Mouse (Mus musculus): ENCODE data around the gene Hes6. TPM values are rescaled to one million over a fixed set of nuclear protein-coding genes. Genes with fewer than 3 reads are reported as not detected.

The Hes6 gene
- total RNA-seq, 2 experiments from 2014 or later: 255 to 373 TPM

- DNase-seq (ENCODE audit: low spot score in 2 of 2): no peak
Measured at GRCm38 (mm10) chr1:91442350-91442990, 28.6 kb upstream of the Hes6 start.

DNA sequence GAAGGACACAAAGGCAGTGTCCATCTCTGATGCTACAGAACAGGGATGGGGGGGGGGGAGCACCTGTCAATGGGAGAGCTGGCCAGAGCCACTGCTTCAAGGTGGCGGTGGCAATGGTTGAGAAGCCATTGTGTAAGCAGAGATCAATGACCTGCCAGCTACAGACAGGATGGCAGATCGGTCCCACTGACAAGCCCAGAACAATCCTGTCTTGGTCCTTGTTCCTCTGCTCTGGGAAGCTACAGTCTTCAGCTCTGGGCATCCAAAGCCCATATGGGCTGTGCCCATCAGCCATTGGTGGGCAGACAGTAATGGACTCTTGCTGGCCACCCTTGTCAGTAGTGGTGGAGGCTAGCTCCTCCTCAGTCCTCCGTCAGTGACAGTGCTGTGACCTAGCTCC is 28.0 kb upstream of the Hes6 start:
- no peak for DNase-seq (ENCODE audit: low spot score in 2 of 2)

GRCm38 (mm10) chr1:91439776-91440175 is 25.9 kb upstream of the Hes6 start:
- DNase-seq (ENCODE audit: low spot score in 2 of 2): no peak

DNA sequence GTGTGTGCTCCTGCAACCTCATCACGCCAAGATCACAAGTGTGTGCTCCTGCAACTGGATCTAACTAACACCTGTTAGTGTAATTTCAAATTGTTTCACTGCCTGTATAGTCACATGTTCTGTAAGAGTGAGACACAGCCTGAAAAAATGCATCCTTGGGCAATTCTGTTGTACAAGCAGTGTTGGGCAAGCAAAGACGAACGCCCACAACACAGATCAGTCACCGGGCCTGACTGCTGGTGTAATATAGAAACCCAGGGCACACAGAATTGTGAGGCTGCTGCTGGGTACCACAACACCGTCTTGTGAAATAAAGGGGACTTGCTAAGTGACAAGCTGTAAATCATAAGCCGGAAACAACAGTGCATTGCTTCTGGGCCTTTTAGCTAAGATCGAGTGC is 23.7 kb upstream of the Hes6 start:
- DNase-seq (ENCODE audit: low spot score in 2 of 2): no peak

DNA sequence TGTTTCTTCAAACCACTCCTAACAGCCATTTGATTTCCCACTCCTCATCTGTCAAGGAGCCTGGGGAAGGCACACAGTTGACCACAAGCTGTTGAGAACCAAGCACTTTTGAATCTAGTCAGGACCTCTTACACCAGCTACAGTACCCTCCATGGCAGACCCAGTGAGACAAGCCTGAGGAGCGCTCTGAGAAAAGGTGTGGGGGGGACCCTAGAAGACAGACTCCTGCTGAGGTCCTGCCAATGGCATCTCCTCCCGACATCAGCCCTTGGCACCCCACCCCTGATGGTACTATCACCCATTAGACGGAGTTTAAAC is 23.2 kb upstream of the Hes6 start:
- no peak for DNase-seq (ENCODE audit: low spot score in 2 of 2)

DNA sequence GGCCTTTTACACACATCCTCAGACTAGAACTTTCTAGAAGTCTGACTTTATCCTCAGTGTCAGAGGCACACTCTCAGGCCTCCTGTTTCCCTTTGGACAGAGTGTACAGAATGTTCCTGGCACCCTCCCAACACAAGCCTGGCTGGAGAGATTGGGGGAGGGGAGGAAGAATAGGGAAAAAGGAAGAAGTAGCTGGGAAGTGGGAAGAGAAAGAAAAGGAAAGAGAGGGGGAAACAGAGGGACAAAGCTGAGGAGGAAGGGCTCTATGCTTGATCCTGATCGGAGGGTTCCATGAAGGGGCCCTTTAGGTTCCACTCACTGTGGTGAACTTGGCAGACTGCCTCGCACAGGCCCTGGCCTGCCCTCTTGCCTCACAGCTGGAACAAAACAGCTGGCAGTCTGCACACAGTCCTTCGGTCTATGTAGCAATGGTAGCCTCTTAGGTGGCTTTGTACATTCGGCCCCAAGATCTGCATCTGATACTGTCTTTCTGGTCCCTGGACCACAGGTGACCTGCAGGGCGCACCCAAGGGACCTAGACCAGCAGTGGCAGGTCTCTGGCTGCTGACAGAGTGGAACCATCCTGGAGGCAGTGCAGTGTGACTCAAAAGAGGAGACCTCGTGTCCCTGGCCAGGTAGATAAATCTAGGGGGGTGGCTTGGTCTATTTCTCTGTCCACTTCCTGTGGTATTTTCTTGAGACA is 22.7 kb upstream of the Hes6 start:
- peak; percentile 70 to 72 for DNase-seq (ENCODE audit: low spot score in 2 of 2)

- no peak for DNase-seq (ENCODE audit: low spot score in 2 of 2)
Measured at GRCm38 (mm10) chr1:91435606-91436130, 21.8 kb upstream of the Hes6 start.

GRCm38 (mm10) chr1:91434905-91435304 is 21.1 kb upstream of the Hes6 start:
- DNase-seq (ENCODE audit: low spot score in 2 of 2): no peak

- DNase-seq (ENCODE audit: low spot score in 2 of 2): no peak
Measured at GRCm38 (mm10) chr1:91430761-91431160, 16.9 kb upstream of the Hes6 start.

GRCm38 (mm10) chr1:91429212-91429611 is 15.4 kb upstream of the Hes6 start:
- DNase-seq (ENCODE audit: low spot score in 2 of 2): no peak

- peak; percentile 88 to 89 for DNase-seq (ENCODE audit: low spot score in 2 of 2)
Measured at GRCm38 (mm10) chr1:91428614-91429013, 14.8 kb upstream of the Hes6 start.

- DNase-seq (ENCODE audit: low spot score in 2 of 2): no peak
Measured at GRCm38 (mm10) chr1:91426397-91426796, 12.6 kb upstream of the Hes6 start.

GRCm38 (mm10) chr1:91420601-91421065 is 6.8 kb upstream of the Hes6 start:
- no peak for DNase-seq (ENCODE audit: low spot score in 2 of 2)

GRCm38 (mm10) chr1:91419862-91420600 is 6.2 kb upstream of the Hes6 start:
- peak in 1 of 2 experiments; percentile 60 for DNase-seq (ENCODE audit: low spot score in 2 of 2)

DNA sequence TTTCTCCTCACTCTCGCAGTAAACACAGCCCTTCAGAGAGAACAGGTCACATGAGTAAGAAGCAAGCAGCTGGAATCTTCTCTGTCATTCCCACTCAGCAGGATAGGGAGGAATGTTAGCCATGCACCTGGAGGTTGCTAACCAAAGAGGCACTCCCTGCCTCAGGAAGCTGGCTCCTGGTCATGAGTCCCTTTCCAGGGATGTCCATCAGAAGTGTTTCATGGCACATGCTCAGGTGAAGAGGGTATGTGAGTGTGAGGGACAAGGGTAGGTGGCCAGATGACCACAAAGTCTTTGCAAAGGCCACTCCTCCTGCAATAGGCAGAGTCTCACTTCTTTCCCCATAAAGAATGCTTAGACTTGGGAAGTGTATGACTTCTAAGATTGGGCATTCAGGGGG is 4.2 kb upstream of the Hes6 start:
- no peak for DNase-seq (ENCODE audit: low spot score in 2 of 2)

GRCm38 (mm10) chr1:91415311-91415710 is 1.5 kb upstream of the Hes6 start:
- no peak for DNase-seq (ENCODE audit: low spot score in 2 of 2)

GRCm38 (mm10) chr1:91414903-91415302 is 1.1 kb upstream of the Hes6 start:
- no peak for DNase-seq (ENCODE audit: low spot score in 2 of 2)

DNA sequence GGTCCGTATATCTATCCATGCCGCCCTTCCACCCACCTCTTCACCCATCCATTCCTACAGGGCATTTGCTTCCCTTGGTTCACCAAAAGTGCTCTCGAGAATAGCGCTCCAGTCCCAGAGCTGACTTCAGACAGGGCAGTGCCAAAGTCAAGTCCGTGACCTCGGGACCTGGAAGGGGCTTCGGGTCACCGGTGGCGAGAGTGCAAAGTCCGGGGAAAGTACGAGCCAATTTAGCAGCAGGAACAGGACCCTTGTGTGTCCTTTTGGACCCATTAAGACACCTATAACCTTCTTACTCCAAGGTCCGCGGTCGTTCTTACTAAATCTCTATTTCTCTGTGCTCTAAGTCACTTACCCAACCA is 321 bp downstream of the Hes6 start:
- DNase-seq (ENCODE audit: low spot score in 2 of 2): no peak

DNA sequence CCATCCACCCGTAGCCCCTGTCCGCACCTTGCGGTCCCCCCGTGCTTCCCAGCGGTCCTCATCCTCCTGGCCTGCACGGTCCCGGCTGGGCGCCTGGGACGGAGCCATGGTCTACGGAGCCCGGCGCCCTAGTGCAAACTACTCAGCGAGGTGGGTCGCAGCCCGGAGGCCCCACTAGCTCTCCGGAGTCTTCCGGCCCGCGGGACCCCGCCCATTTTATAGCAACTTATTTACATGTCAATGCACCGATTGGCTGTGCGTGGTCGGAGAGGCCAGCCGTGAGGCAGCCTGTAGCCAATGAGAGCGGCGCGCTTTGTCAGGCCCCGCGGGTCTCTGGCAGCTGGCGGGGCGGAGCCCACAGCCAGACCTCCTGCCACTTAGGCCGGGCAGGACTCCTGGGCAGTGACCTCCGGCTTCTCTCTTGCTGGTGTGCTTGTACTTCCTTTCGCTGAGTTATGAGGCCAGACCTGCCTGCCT is 770 bp downstream of the Hes6 start:
- peak; percentile 85 to 87 for DNase-seq (ENCODE audit: low spot score in 2 of 2)

DNA sequence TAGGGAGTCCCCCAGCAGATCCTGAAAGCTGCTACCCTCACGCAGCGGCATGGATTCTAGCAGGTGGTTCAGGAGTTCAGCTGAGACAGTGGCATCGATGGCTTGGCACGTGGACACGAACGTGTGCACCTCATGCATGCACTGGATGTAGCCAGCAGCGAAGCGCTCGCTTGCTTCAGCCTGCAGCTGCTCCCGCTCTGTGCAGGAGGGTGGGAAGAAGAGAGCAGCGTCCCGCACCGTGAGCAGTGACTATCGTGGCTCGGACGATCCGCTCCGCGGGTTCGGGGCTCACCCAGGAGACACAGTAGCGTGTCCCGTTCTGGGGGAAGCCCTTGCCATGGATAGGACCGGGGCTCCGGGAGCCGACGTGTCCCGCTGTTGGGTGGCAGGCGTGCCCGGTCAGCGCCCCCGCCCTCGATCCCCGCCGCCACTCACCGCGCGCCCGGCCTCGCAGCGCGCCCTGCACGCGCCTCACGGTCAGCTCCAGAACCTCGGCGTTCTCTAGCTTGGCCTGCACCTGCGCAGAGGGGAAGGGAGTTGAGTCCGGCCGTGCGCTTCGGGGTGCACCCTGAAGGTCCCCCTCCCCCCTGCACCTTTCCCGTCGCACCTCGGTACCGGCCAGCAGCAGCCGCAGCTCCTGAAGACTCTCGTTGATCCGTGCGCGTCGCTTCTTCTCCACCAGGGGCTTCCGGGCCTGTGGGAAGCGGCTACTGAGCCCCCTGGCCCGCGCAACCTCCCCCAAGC is 1.4 kb downstream of the Hes6 start:
- DNase-seq (ENCODE audit: low spot score in 2 of 2): peak in 1 of 2 experiments; percentile 53

DNA sequence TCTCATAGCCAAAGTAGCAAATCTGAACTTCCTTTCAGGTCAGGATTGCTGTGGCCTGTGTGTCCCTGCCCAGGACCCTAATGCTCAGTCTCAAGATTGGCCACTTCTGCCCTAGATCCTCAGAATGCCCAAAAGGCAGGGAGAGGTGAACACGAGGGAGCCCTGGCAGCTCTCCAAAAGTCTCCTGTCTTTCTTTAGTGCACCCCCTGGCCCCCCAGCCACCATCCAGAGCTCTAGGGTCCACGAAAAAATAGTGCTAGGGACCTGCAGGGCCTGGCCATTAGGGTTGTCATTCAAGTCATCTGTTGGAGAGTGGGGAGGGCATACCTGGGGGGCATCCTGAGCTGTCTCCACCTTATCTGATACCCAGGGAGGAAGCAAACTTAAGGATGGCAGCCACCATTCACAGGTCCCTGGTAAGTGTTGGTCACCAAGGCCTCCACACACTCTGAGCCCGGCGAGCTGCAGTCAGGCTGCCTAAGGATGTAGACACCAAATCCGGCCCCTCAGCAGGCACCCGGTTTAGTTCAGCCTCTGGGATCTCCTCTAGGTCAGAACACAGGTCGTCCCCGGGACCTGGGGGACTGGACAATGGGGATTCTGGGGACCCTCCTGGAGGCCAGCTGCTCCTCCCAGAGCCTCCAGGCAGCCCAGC is 2.1 kb downstream of the Hes6 start:
- no peak for DNase-seq (ENCODE audit: low spot score in 2 of 2)
